Mouse (Mus musculus) forebrain, embryonic 10.5 days (tissue): ENCODE results near the gene Ufsp2. TPM values are rescaled to one million over a fixed set of nuclear protein-coding genes. Genes with fewer than 3 reads are reported as not detected.

Source experiments
- DNase-seq: peaks from one replicate; pipeline ENCODE4 v3.0.0-alpha.2; 2017; ENCODE audit warnings: low spot score; ENCODE audit errors: extremely low spot score
- H3K27ac ChIP-seq: fragments of 300-500 bp; sonication (generic); 2 replicates; pipeline ENCODE4 v1.5.1; 2016; ENCODE audit warnings: mild to moderate bottlenecking
- H3K27me3 ChIP-seq: fragments of 300-500 bp; sonication (generic); 2 replicates; pipeline ENCODE4 v1.6.1; 2016; ENCODE audit warnings: mild to moderate bottlenecking; ENCODE audit not compliant: poor library complexity, severe bottlenecking
- H3K36me3 ChIP-seq: fragments of 300-500 bp; sonication (generic); replicated peaks from 2 replicates; pipeline ENCODE4 v1.6.1; 2016; ENCODE audit warnings: mild to moderate bottlenecking, moderate library complexity
- H3K4me1 ChIP-seq: fragments of 300-500 bp; sonication (generic); 2 replicates; pipeline ENCODE4 v1.6.1; 2016
- H3K4me3 ChIP-seq: fragments of 300-500 bp; sonication (generic); 2 replicates; pipeline ENCODE4 v1.5.1; 2016; ENCODE audit warnings: mild to moderate bottlenecking, moderate library complexity
- H3K9me3 ChIP-seq: fragments of 300-500 bp; sonication (generic); 2 replicates; pipeline ENCODE4 v1.6.1; 2016; ENCODE audit warnings: mild to moderate bottlenecking, moderate library complexity
- WGBS: fragments of 180-500 bp; shearing (Covaris S2); methylation state at CpG from one replicate; pipeline ENCODE4 v1.1.7; 2016; 5-methylcytosine and 5-hydroxymethylcytosine counted together
- polyA plus RNA-seq: library from polyadenylated mRNA; unstranded; fragments of >200 nt; fragmentation: Nextera tagmentation; extraction: Ambion mirVana; gene quantifications from 2 replicates; pipeline ENCODE4 v1.2.1, GENCODE M21; 2016

Gene Ufsp2
- 58.5 and 64.4 TPM in 2 replicates for polyA plus RNA-seq

- DNase-seq: peak; percentile 99
- WGBS: 1% methylated on average over 57 of the region's 57 CpGs
- Histone ChIP-seq H3K36me3 (peaks cover 29% of the 10 kb centered on the region), H3K4me1 (peaks cover 18% of the 10 kb centered on the region), H3K27me3 (no peaks in the 10 kb centered on the region), H3K9me3 (peaks cover 12% of the 10 kb centered on the region), H3K4me3 (peak within 1 kb of the TSS; percentile 66), H3K27ac (peak within 1 kb of the TSS; percentile 91)
These were observed at the start of gene Ufsp2, which contains the start of gene 1700029J07Rik for GRCm38 (mm10) chr8:45975126-45975836. Gene Ufsp2, plus strand, starts transcription at chr8:45975528. Gene 1700029J07Rik, minus strand, starts transcription at chr8:45975252.

DNA sequence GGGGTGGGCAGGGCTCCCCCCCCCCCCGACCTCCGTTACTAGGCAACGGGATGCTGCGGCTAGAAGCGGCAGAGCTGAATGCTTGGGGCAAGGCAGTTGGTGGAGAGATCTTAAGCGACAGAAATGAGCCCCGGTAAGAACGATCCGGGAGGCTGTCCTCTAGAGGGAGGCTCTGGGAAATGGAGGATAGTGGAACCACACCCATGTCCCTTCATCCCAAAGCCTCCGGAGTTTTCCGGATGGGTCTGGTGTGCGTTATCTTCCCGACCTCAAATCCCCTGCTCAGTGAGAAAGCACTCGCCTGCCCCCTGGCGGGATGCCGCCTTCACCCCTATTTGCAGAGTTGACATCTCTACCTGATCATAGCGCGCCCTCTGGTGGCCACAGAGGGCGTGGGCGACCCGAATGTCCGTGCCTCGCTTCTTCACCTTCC is 40.7 kb upstream of the Ufsp2 start, which contains the start of gene Ccdc110:
Ccdc110 (plus strand) TSS at position 38 of the 433 bp plus-strand sequence.
- H3K27me3 ChIP-seq: peaks cover 7% of the 10 kb centered on the region; the same call in 1 of the 2 replicates
- 3% methylated on average over 23 of the region's 23 CpGs for WGBS
- H3K4me1 ChIP-seq: peaks cover 4% of the 10 kb centered on the region; the same call in 1 of the 2 replicates
- DNase-seq: peak; percentile 92
- peak within 1 kb of the TSS; percentile 51 for H3K4me3 ChIP-seq
- H3K9me3 ChIP-seq: peaks cover 11% of the 10 kb centered on the region
- H3K36me3 ChIP-seq: no peaks in the 10 kb centered on the region
- no peak within 1 kb of the TSS for H3K27ac ChIP-seq

GRCm38 (mm10) chr8:45936986-45937385 is 38.3 kb upstream of the Ufsp2 start:
- Histone ChIP-seq H3K4me1 (peaks cover 4% of the 10 kb centered on the region; the same call in 1 of the 2 replicates), H3K4me3 (no peak overlapping the region), H3K27me3 (peaks cover 7% of the 10 kb centered on the region; the same call in 1 of the 2 replicates), H3K27ac (no peak overlapping the region), H3K9me3 (no peaks in the 10 kb centered on the region), H3K36me3 (no peaks in the 10 kb centered on the region)
- 91% methylated on average over 9 of the region's 9 CpGs for WGBS
- no peak for DNase-seq

- H3K27ac ChIP-seq: no peak overlapping the region
- H3K9me3 ChIP-seq: no peaks in the 10 kb centered on the region
- no peaks in the 10 kb centered on the region for H3K27me3 ChIP-seq
- WGBS: 93% methylated on average over 4 of the region's 4 CpGs
- H3K36me3 ChIP-seq: no peaks in the 10 kb centered on the region
- no peak for DNase-seq
- H3K4me3 ChIP-seq: no peak overlapping the region
- H3K4me1 ChIP-seq: peaks cover 6% of the 10 kb centered on the region; the same call in 1 of the 2 replicates
These were observed 29.0 kb upstream of the Ufsp2 start for GRCm38 (mm10) chr8:45946283-45946682.

- DNase-seq: no peak
- WGBS: 42% methylated on average over 2 of the region's 2 CpGs
- Histone ChIP-seq H3K27ac (no peak overlapping the region), H3K9me3 (no peaks in the 10 kb centered on the region), H3K27me3 (no peaks in the 10 kb centered on the region), H3K4me1 (peaks cover 6% of the 10 kb centered on the region; the same call in 1 of the 2 replicates), H3K4me3 (no peak overlapping the region), H3K36me3 (no peaks in the 10 kb centered on the region)
These were observed 24.7 kb upstream of the Ufsp2 start for GRCm38 (mm10) chr8:45950622-45951021.

DNA sequence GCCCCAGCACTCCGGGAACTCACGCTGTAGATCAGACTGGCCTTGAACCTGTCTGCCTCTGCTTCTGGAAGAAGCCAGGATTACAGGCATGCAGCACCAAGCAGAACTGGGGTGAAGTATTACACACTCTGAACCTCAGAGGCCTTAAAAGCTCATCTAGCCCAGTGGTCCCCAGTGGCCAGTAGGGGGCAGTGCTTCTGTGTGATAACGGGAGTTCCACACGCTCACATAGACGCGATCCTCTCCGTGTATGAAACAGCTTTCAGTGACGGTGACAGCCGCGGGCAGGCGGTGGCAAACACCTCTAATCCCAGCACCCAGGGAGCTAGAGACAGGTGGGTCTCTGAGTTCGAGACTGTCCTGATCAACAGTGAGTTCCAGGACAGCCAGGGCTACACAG is 4.4 kb upstream of the Ufsp2 start:
- Histone ChIP-seq H3K4me1 (peaks cover 12% of the 10 kb centered on the region), H3K27ac (no peak overlapping the region), H3K9me3 (peaks cover 6% of the 10 kb centered on the region), H3K4me3 (no peak overlapping the region), H3K36me3 (peaks cover 12% of the 10 kb centered on the region), H3K27me3 (no peaks in the 10 kb centered on the region)
- 94% methylated on average over 12 of the region's 12 CpGs for WGBS
- no peak for DNase-seq

- peaks cover 12% of the 10 kb centered on the region for H3K9me3 ChIP-seq
- peaks cover 23% of the 10 kb centered on the region for H3K36me3 ChIP-seq
- H3K4me1 ChIP-seq: peaks cover 18% of the 10 kb centered on the region
- peak; percentile 24 for DNase-seq
- H3K4me3 ChIP-seq: peak overlapping the region; percentile 66
- no peaks in the 10 kb centered on the region for H3K27me3 ChIP-seq
- WGBS: 72% methylated on average over 8 of the region's 8 CpGs
- H3K27ac ChIP-seq: peak overlapping the region; percentile 91
These were observed 1.3 kb upstream of the Ufsp2 start for GRCm38 (mm10) chr8:45973988-45974505.

DNA sequence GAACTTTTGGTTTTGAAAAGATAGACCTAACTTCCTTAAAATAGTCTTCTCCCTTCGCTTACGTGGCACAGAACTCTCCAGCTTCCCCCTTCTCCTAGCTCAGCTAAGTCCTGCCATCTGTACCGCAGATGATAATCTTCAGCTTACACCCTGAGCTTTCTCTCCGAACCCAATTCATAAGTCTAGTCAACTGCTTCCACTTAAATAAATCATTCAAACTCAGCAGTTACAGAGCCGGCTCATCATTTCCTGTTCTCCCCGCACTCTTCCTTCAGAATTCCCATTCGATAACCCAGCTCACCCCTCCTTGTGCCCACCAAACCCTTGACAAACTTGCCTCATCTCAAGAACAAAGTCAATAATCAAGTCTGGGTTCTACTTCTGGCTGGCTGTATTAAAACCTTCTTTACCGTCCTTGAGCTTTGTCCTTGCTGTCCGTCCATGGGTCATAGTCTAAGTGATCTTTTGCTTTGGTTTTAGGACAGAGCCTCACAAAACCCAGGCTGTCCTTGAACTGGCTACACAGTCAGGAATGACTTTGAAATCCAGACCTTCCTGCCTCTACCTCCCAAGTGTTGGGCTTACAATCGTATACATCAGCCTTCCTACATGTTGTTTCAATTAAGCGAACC is 625 bp downstream of the Ufsp2 start:
- WGBS: 73% methylated on average over 11 of the region's 11 CpGs
- Histone ChIP-seq H3K27ac (peak overlapping the region; percentile 91), H3K27me3 (no peaks in the 10 kb centered on the region), H3K36me3 (peaks cover 31% of the 10 kb centered on the region), H3K9me3 (peaks cover 8% of the 10 kb centered on the region), H3K4me1 (peaks cover 18% of the 10 kb centered on the region), H3K4me3 (peak overlapping the region; percentile 66)
- no peak for DNase-seq

- WGBS: 92% methylated on average over 3 of the region's 3 CpGs
- Histone ChIP-seq H3K27me3 (no peaks in the 10 kb centered on the region), H3K9me3 (no peaks in the 10 kb centered on the region), H3K4me1 (no peaks in the 10 kb centered on the region), H3K4me3 (no peak overlapping the region), H3K36me3 (peaks cover 60% of the 10 kb centered on the region), H3K27ac (no peak overlapping the region)
- DNase-seq: no peak
These were observed 11.3 kb downstream of the Ufsp2 start for GRCm38 (mm10) chr8:45986665-45987064.

- DNase-seq: no peak
- Histone ChIP-seq H3K4me1 (no peaks in the 10 kb centered on the region), H3K36me3 (peaks cover 54% of the 10 kb centered on the region), H3K4me3 (no peak overlapping the region), H3K27me3 (no peaks in the 10 kb centered on the region), H3K27ac (no peak overlapping the region), H3K9me3 (no peaks in the 10 kb centered on the region)
- WGBS: 73% methylated on average over 2 of the region's 2 CpGs
These were observed 12.9 kb downstream of the Ufsp2 start for GRCm38 (mm10) chr8:45988189-45988588.

- peaks cover 54% of the 10 kb centered on the region for H3K36me3 ChIP-seq
- H3K4me3 ChIP-seq: no peak overlapping the region
- 95% methylated on average over 4 of the region's 4 CpGs for WGBS
- H3K27ac ChIP-seq: no peak overlapping the region
- DNase-seq: no peak
- H3K9me3 ChIP-seq: no peaks in the 10 kb centered on the region
- no peaks in the 10 kb centered on the region for H3K27me3 ChIP-seq
- H3K4me1 ChIP-seq: no peaks in the 10 kb centered on the region
These were observed 15.4 kb downstream of the Ufsp2 start for GRCm38 (mm10) chr8:45990631-45991310.

GRCm38 (mm10) chr8:45994111-45994510 is 18.8 kb downstream of the Ufsp2 start:
- WGBS: 87% methylated on average over 2 of the region's 2 CpGs
- Histone ChIP-seq H3K27me3 (no peaks in the 10 kb centered on the region), H3K36me3 (peaks cover 57% of the 10 kb centered on the region), H3K4me3 (no peak overlapping the region), H3K4me1 (peaks cover 10% of the 10 kb centered on the region), H3K9me3 (no peaks in the 10 kb centered on the region), H3K27ac (no peak overlapping the region)
- no peak for DNase-seq
